Mouse (Mus musculus): Measurements from ENCODE around the gene Zwilch.
"Not testable (repeated sequence)": the region's sequence is repeated elsewhere in the genome, so short reads cannot be mapped to it uniquely, and the experiment has no call there.

Gene Zwilch

GRCm38 (mm10) chr9:64178610-64178973 lies 5.7 kb upstream of the Zwilch start:
- DNase-seq = no peak

- DNase-seq = no peak
Measured at GRCm38 (mm10) chr9:64175378-64175777, 2.5 kb upstream of the Zwilch start.

DNA sequence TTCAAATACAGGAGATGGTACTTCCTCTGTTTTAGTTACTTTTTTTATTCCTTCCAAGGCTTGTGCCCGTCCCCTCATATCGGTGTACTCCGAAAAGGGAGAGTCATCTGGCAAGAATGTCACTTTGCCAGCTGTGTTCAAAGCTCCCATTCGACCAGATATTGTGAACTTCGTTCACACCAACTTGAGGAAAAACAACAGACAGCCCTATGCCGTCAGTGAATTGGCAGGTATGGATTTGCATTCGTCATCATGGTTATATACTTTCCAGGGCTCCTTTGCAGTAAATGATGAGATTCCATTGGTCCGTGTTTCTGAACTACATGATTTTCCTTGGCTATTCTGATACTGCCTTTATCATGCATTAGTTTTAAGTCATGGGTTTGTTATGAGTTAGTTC lies 1.9 kb upstream of the Zwilch start:
- no peak for DNase-seq

DNA sequence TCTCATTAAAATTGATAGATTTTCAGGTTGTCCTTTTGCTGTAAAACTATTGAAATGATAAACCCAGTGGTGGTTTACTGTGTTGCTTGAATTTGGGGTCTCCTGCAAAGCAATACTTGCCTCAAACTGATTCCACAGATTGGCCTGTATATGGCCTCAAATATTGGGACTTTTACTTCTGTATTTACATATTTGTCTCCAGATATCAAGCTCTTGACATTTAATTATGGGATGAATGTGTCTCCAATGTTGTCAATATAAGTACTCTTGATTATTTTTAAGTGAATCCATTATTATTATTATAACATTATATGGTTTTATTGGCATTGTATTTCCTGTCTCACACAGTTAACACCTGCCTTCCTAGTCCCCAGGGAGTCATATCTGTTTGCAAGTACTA lies 1.4 kb upstream of the Zwilch start:
- no peak for DNase-seq

- DNase-seq = no peak
Measured at GRCm38 (mm10) chr9:64173666-64174220, 839 bp upstream of the Zwilch start.

DNA sequence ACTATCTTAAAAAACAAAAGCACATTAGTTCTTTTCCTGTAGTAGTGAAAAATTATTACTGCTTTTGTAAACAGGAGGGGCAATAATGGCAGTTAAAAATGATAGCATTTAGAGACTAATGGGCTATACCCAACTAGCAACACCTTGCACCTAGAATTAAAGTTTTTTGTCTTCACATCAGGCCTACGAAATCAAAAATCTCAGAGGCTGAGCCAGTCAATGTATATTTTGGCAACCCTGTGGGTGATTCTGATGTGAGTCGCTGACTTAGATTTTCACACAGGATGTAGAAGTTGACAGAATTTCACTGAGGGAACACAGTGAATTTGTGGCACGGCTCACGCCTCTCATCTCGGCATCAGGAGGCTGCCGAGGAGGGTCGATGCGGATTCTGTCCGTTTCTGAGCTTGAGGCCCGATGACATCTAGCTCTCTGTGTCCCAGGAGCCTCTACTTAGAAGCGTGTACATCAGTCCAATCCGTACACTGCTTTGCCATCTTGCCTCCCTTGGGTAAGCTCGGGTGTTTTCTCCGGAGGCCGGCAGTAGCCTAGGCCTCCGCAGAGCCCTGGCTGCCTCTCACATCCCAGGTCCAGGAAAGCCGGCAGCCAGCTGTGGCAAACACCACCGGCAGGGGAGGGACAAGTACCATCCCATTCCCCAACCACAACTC lies 624 bp downstream of the Zwilch start:
- no peak for DNase-seq

DNA sequence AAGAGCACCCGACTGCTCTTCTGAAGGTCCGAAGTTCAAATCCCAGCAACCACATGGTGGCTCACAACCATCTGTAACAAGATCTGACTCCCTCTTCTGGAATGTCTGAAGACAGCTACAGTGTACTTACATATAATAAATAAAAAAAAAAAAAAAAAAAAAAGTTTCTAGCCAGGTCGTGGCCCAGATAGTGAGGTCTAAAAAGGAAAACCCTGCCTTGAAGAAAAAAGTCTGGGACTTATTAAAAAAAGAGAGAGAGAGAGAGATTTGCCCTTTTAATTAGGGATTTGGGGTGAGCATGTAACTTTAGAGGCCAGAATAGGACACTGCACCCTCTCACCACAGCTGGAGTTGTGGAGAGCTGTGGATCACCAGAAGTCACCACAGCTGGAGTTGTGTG lies 2.9 kb downstream of the Zwilch start:
- not testable (repeated sequence) for DNase-seq

- DNase-seq = no peak
Measured at GRCm38 (mm10) chr9:64160471-64160870, 12.4 kb downstream of the Zwilch start.

- DNase-seq = no peak
Measured at GRCm38 (mm10) chr9:64156641-64157040, 16.3 kb downstream of the Zwilch start.

GRCm38 (mm10) chr9:64139879-64140278 lies 33.0 kb downstream of the Zwilch start:
- DNase-seq = no peak

GRCm38 (mm10) chr9:64138896-64139295 lies 34.0 kb downstream of the Zwilch start:
- DNase-seq = peak; percentile 30 to 42

GRCm38 (mm10) chr9:64131623-64132022 lies 41.3 kb downstream of the Zwilch start:
- DNase-seq = no peak

DNA sequence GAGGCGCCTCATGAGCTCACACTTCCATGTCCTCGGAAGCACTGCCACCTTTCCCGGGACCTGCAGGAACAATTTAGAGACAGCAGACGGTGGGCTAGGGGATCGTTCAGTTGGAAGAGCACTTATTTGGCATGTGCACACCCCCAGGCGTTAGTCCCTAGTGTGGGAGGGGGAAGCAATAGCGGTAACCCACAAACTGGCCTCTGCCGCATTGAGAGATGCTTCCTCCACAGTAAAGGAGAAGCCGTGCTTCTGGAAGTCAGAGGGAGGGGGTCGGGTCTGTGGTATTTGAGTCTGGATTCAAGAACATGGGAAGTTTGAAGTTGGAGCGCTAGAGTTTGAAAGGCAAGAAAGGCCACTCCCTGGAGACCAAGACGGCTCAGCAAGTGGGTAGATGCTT lies 46.8 kb downstream of the Zwilch start:
- DNase-seq = no peak

GRCm38 (mm10) chr9:64125307-64125706 lies 47.6 kb downstream of the Zwilch start:
- DNase-seq = no peak

- not testable (repeated sequence) for DNase-seq
Measured at GRCm38 (mm10) chr9:64124846-64125245, 48.1 kb downstream of the Zwilch start.

DNA sequence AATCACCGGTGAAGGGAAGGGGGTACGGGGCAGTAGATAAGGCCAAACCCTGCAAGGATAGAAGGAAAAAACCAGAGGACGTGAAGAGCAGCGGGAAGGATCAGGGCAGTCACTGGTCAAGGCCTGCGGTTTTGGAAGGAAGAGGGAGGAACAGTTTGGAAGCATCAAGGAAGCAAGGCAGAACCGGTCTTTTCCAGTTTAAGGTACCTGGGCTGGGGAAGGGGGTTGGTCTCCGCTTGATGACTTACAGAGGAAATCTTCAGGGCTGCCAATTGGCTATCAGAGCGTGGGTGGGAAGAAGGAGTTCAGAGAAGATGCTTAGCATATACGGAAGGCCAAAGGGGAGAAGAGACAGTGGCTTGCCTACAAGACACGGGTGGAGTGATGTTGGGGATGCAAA lies 50.3 kb downstream of the Zwilch start:
- DNase-seq = no peak

- peak in 1 of 2 experiments; percentile 36 for DNase-seq
Measured at GRCm38 (mm10) chr9:64120584-64121277, 52.2 kb downstream of the Zwilch start.

GRCm38 (mm10) chr9:64119898-64120297 lies 53.0 kb downstream of the Zwilch start:
- peak; percentile 47 to 49 for DNase-seq

DNA sequence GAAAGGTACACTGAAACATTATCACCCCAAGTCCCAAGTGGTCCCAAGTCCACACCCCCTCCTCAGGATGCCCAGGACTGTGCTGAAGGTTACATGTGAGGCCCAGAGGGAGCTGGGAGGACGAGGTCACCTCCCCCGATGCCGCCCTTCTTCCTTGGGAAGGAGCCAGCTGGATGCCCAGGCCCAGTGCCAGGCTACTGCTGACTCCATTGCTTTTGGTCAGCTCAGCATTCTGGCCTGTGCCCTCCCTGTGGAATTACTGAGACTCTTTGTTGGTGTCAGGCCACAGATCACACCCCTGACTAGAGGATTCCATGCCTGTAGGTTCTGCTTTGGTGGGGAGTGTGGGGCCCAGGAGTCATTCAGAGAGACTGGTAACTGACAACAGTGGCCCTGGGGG lies 56.0 kb downstream of the Zwilch start, which contains the start of gene Lctl:
TSS of gene Lctl (plus strand) at position 272 of the 400 bp plus-strand sequence.
- no peak for DNase-seq

- DNase-seq = no peak
Measured at GRCm38 (mm10) chr9:64115756-64116155, 57.1 kb downstream of the Zwilch start.

DNA sequence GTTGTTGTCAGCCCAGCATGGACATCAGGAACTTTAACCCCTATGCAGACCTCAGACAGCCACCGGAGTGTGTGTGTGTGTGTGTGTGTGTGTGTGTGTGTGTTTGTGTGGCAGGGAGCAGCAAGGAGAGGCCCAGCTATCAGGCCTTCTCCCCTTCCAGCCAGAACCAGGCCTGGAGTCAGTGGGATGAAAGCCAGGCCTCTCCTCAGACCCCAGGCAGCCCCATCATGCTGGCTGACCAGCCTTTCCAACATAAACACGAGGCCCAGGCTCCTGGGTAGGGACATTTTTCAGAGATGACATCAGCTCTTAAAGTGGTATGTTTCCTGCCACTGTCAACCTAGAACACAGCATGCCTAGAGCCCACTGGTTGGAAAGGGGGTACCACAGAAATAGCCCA lies 58.3 kb downstream of the Zwilch start:
- no peak for DNase-seq

DNA sequence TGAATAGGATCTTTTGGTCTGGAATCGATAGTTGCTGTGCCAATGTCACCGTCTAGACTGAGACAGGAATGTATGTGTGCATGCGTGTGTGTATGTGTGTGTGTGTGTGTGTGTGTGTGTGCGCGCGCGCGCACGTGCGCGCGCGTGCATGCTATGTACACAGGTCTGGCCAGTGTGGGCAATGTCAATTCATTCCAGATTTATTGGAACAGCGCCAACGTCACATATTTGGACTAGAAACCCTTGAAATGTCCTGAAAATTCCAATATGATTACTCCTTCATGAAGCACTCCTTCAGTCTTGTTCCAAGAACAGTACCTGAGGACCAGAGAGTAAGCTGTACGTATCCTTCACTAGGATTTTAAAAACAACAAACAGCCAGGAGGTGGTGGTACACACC lies 62.4 kb downstream of the Zwilch start:
- no peak for DNase-seq

GRCm38 (mm10) chr9:64105301-64105700 lies 67.6 kb downstream of the Zwilch start:
- DNase-seq = no peak

GRCm38 (mm10) chr9:64100442-64100841 lies 72.5 kb downstream of the Zwilch start:
- peak; percentile 75 to 77 for DNase-seq
